Mouse (Mus musculus) olfactory bulb, adult 2 months (tissue): Measurements from ENCODE around the gene Pde10a.

Experiments
- CTCF ChIP-seq: fragments of 200-500 bp; IDR thresholded peaks from 2 replicates; pipeline ENCODE4 v1.5.1; 2012; ENCODE audit warnings: low read depth, mild to moderate bottlenecking, low read length, moderate library complexity; ENCODE audit not compliant: insufficient read depth
- POLR2A ChIP-seq: fragments of 200-500 bp; IDR thresholded peaks from 2 replicates; pipeline ENCODE4 v1.6.1; 2012; ENCODE audit warnings: mild to moderate bottlenecking, low read depth, low read length, moderate library complexity; ENCODE audit not compliant: insufficient read depth

GRCm38 (mm10) chr17:9002438-9002837 lies 477.3 kb downstream of the Pde10a start:
- no peak for TF ChIP-seq CTCF
- TF ChIP-seq POLR2A, result no peak
